Mouse (Mus musculus): ENCODE measurements around the gene Wdtc1. TPM values are rescaled to one million over a fixed set of nuclear protein-coding genes. Genes with fewer than 3 reads are reported as not detected.
A peak's percentile ranks its signal among the peaks of the same experiment; 100 is the strongest.

Gene Wdtc1
- polyA plus RNA-seq, 1 experiment from 2014 or later = 14.5 TPM

GRCm38 (mm10) chr4:133277104-133278026 is 75.9 kb downstream of the Wdtc1 start, which contains the start of gene Tmem222:
Gene Tmem222 (minus strand): TSS chr4:133277792.
- peaks cover 30% of the 10 kb centered on the region for H3K4me1 ChIP-seq (replicated peaks; ENCODE audit: control insufficient read depth, insufficient read depth, low read length)
- DNase-seq (ENCODE audit: low spot score) (peak; percentile 93), ATAC-seq (replicated peaks; ENCODE audit: low FRiP score) (peak; percentile 93)
- H3K27ac ChIP-seq (ENCODE audit: low read depth, low read length) = peak within 1 kb of the TSS; percentile 62
- WGBS = under 1% methylated on average over 73 of the region's 73 CpGs
- peak within 1 kb of the TSS; percentile 66 for H3K4me3 ChIP-seq (ENCODE audit: low read depth, low read length)
- H3K9me3 ChIP-seq (ENCODE audit: control insufficient read depth, low read length) = no peaks in the 10 kb centered on the region
- peak within 1 kb of the TSS; percentile 77 for H3K9ac ChIP-seq (ENCODE audit: low read depth, low read length)
- H3K4me2 ChIP-seq = peak within 1 kb of the TSS; percentile 90
- no peaks in the 10 kb centered on the region for H3K27me3 ChIP-seq (replicated peaks; ENCODE audit: control insufficient read depth, insufficient read depth, low read length)
- no peaks in the 10 kb centered on the region; the same call in 1 of the 2 replicates for H3K36me3 ChIP-seq (ENCODE audit: control insufficient read depth, insufficient read depth, low read length)

- no peak for DNase-seq (ENCODE audit: low spot score)
- Histone ChIP-seq H3K27me3 (replicated peaks; ENCODE audit: control insufficient read depth, insufficient read depth, low read length) (no peaks in the 10 kb centered on the region), H3K9me3 (ENCODE audit: control insufficient read depth, low read length) (no peaks in the 10 kb centered on the region), H3K27ac (ENCODE audit: low read depth, low read length) (no peak overlapping the region), H3K4me1 (replicated peaks; ENCODE audit: control insufficient read depth, insufficient read depth, low read length) (peaks cover 3% of the 10 kb centered on the region), H3K36me3 (ENCODE audit: control insufficient read depth, insufficient read depth, low read length) (peaks cover 37% of the 10 kb centered on the region), H3K4me2 (no peak overlapping the region), H3K4me3 (ENCODE audit: low read depth, low read length) (no peak overlapping the region), H3K9ac (ENCODE audit: low read depth, low read length) (no peak overlapping the region)
- 94% methylated on average over 9 of the region's 9 CpGs for WGBS
- no peak for ATAC-seq (replicated peaks; ENCODE audit: low FRiP score)
Measured at GRCm38 (mm10) chr4:133270929-133271328, 82.4 kb downstream of the Wdtc1 start.

- Histone ChIP-seq H3K9ac (ENCODE audit: low read depth, low read length) (no peak overlapping the region), H3K4me3 (ENCODE audit: low read depth, low read length) (no peak overlapping the region), H3K9me3 (ENCODE audit: control insufficient read depth, low read length) (no peaks in the 10 kb centered on the region), H3K27ac (ENCODE audit: low read depth, low read length) (no peak overlapping the region), H3K27me3 (replicated peaks; ENCODE audit: control insufficient read depth, insufficient read depth, low read length) (no peaks in the 10 kb centered on the region), H3K4me2 (no peak overlapping the region), H3K4me1 (replicated peaks; ENCODE audit: control insufficient read depth, insufficient read depth, low read length) (no peaks in the 10 kb centered on the region; the same call in 1 of the 2 replicates), H3K36me3 (ENCODE audit: control insufficient read depth, insufficient read depth, low read length) (peaks cover 50% of the 10 kb centered on the region)
- ATAC-seq (replicated peaks; ENCODE audit: low FRiP score) (no peak), DNase-seq (ENCODE audit: low spot score) (no peak)
- 91% methylated on average over 3 of the region's 3 CpGs for WGBS
Measured at GRCm38 (mm10) chr4:133269596-133269995, 83.7 kb downstream of the Wdtc1 start.

DNA sequence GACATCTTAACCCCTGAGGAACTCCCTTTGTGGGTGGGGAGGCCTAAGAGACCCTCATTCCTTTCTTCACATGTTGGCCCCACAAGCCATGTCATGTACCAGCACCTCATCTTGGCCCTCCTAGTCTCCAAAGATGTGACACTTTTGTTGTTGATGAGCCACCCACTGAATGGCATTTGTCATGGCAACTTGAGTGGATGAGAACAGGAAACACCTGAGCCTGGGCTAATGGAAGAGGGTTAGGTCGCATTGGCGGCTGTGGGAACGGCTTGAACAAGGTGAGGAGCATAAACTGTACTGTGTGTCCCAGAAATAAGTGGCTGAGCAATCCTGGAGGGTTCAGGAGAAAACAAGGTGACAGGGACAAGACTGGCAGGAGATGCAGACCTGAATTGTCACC is 84.3 kb downstream of the Wdtc1 start:
- Histone ChIP-seq H3K4me2 (no peak overlapping the region), H3K4me1 (replicated peaks; ENCODE audit: control insufficient read depth, insufficient read depth, low read length) (no peaks in the 10 kb centered on the region; the same call in 1 of the 2 replicates), H3K9ac (ENCODE audit: low read depth, low read length) (no peak overlapping the region), H3K27ac (ENCODE audit: low read depth, low read length) (no peak overlapping the region), H3K9me3 (ENCODE audit: control insufficient read depth, low read length) (no peaks in the 10 kb centered on the region), H3K36me3 (ENCODE audit: control insufficient read depth, insufficient read depth, low read length) (peaks cover 52% of the 10 kb centered on the region), H3K4me3 (ENCODE audit: low read depth, low read length) (no peak overlapping the region), H3K27me3 (replicated peaks; ENCODE audit: control insufficient read depth, insufficient read depth, low read length) (no peaks in the 10 kb centered on the region)
- DNase-seq (ENCODE audit: low spot score) = no peak
- 88% methylated on average over 3 of the region's 3 CpGs for WGBS
- ATAC-seq (replicated peaks; ENCODE audit: low FRiP score) = no peak

DNA sequence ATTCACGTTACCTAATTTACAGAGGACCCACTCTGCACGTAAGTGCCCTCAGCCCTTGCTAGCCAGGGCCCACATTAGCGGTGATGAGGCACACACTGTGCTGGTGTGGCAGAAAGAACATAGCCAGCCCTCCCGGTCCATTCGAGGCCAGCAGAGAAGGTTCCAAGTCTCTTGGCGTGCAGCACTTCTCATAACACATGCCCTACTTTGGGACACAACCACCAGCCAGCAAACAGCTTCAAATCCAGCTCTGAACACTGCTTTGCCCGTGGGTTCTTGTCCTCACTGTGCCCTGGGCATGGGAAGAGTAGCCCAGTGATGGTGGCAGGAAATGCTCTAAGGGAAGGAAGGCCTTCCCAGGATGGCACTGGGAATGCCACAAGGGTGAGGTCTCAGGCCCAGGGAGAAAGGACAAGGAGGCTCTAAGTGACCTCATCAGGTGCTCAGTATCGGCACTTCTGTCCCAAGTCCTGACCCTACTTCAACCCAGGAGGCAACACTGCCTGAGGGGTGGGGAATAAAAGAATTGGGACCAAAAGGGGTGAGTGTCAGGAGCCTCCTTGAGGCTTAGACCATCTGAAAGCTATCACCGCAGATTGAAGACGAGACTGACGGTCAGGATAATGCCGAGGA is 86.9 kb downstream of the Wdtc1 start:
- Histone ChIP-seq H3K9ac (ENCODE audit: low read depth, low read length) (no peak overlapping the region), H3K4me1 (replicated peaks; ENCODE audit: control insufficient read depth, insufficient read depth, low read length) (peaks cover 5% of the 10 kb centered on the region; the same call in 1 of the 2 replicates), H3K4me2 (no peak overlapping the region), H3K27me3 (replicated peaks; ENCODE audit: control insufficient read depth, insufficient read depth, low read length) (no peaks in the 10 kb centered on the region), H3K9me3 (ENCODE audit: control insufficient read depth, low read length) (no peaks in the 10 kb centered on the region), H3K36me3 (ENCODE audit: control insufficient read depth, insufficient read depth, low read length) (peaks cover 52% of the 10 kb centered on the region), H3K27ac (ENCODE audit: low read depth, low read length) (no peak overlapping the region), H3K4me3 (ENCODE audit: low read depth, low read length) (no peak overlapping the region)
- DNase-seq (ENCODE audit: low spot score) (no peak), ATAC-seq (replicated peaks; ENCODE audit: low FRiP score) (no peak)
- WGBS = 92% methylated on average over 12 of the region's 12 CpGs

GRCm38 (mm10) chr4:133265759-133266158 is 87.5 kb downstream of the Wdtc1 start:
- Histone ChIP-seq H3K4me2 (no peak overlapping the region), H3K4me1 (replicated peaks; ENCODE audit: control insufficient read depth, insufficient read depth, low read length) (peaks cover 5% of the 10 kb centered on the region; the same call in 1 of the 2 replicates), H3K27me3 (replicated peaks; ENCODE audit: control insufficient read depth, insufficient read depth, low read length) (no peaks in the 10 kb centered on the region), H3K9me3 (ENCODE audit: control insufficient read depth, low read length) (no peaks in the 10 kb centered on the region), H3K4me3 (ENCODE audit: low read depth, low read length) (no peak overlapping the region), H3K9ac (ENCODE audit: low read depth, low read length) (no peak overlapping the region), H3K36me3 (ENCODE audit: control insufficient read depth, insufficient read depth, low read length) (peaks cover 52% of the 10 kb centered on the region), H3K27ac (ENCODE audit: low read depth, low read length) (no peak overlapping the region)
- ATAC-seq (replicated peaks; ENCODE audit: low FRiP score) (no peak), DNase-seq (ENCODE audit: low spot score) (no peak)
- WGBS = 97% methylated on average over 4 of the region's 4 CpGs

- WGBS = 93% methylated on average over 3 of the region's 3 CpGs
- ATAC-seq (replicated peaks; ENCODE audit: low FRiP score) (no peak), DNase-seq (ENCODE audit: low spot score) (no peak)
- H3K4me1 ChIP-seq (replicated peaks; ENCODE audit: control insufficient read depth, insufficient read depth, low read length) = peaks cover 5% of the 10 kb centered on the region; the same call in 1 of the 2 replicates
- peaks cover 48% of the 10 kb centered on the region for H3K36me3 ChIP-seq (ENCODE audit: control insufficient read depth, insufficient read depth, low read length)
- no peaks in the 10 kb centered on the region for H3K9me3 ChIP-seq (ENCODE audit: control insufficient read depth, low read length)
- H3K27me3 ChIP-seq (replicated peaks; ENCODE audit: control insufficient read depth, insufficient read depth, low read length) = no peaks in the 10 kb centered on the region
- H3K9ac ChIP-seq (ENCODE audit: low read depth, low read length) = no peak overlapping the region
- no peak overlapping the region for H3K4me3 ChIP-seq (ENCODE audit: low read depth, low read length)
- no peak overlapping the region for H3K27ac ChIP-seq (ENCODE audit: low read depth, low read length)
- H3K4me2 ChIP-seq = no peak overlapping the region
Measured at GRCm38 (mm10) chr4:133265297-133265696, 88.0 kb downstream of the Wdtc1 start.

- H3K27ac ChIP-seq (ENCODE audit: low read depth, low read length) = no peak overlapping the region
- ATAC-seq (replicated peaks; ENCODE audit: low FRiP score) (no peak), DNase-seq (ENCODE audit: low spot score) (no peak)
- peaks cover 5% of the 10 kb centered on the region; the same call in 1 of the 2 replicates for H3K4me1 ChIP-seq (replicated peaks; ENCODE audit: control insufficient read depth, insufficient read depth, low read length)
- no peaks in the 10 kb centered on the region for H3K27me3 ChIP-seq (replicated peaks; ENCODE audit: control insufficient read depth, insufficient read depth, low read length)
- H3K9me3 ChIP-seq (ENCODE audit: control insufficient read depth, low read length) = no peaks in the 10 kb centered on the region
- no peak overlapping the region for H3K4me2 ChIP-seq
- H3K4me3 ChIP-seq (ENCODE audit: low read depth, low read length) = no peak overlapping the region
- H3K36me3 ChIP-seq (ENCODE audit: control insufficient read depth, insufficient read depth, low read length) = peaks cover 44% of the 10 kb centered on the region
- WGBS = 86% methylated on average over 2 of the region's 2 CpGs
- H3K9ac ChIP-seq (ENCODE audit: low read depth, low read length) = no peak overlapping the region
Measured at GRCm38 (mm10) chr4:133264559-133264958, 88.7 kb downstream of the Wdtc1 start.
